Mouse (Mus musculus) midbrain, embryonic 16.5 days (tissue): Measurements from ENCODE around the gene R3hdm2. TPM values are rescaled to one million over a fixed set of nuclear protein-coding genes. Genes with fewer than 3 reads are reported as not detected.

Experiments used
- ATAC-seq: fragments of 200-750 bp; cut with Nextera tagmentation; 2 replicates; pipeline ENCODE4 v1.8.0; 2017; ENCODE audit warnings: moderate TSS enrichment
- H3K27ac ChIP-seq: fragments of 300-500 bp; sonication (generic); 2 replicates; pipeline ENCODE4 v1.5.1; 2014; ENCODE audit warnings: mild to moderate bottlenecking, low read length, mixed read lengths
- H3K27me3 ChIP-seq: fragments of 300-500 bp; sonication (generic); 2 replicates; pipeline ENCODE4 v1.6.1; 2014; ENCODE audit warnings: low read depth, low read length, mixed read lengths; ENCODE audit not compliant: control insufficient read depth, insufficient read depth
- H3K36me3 ChIP-seq: fragments of 300-500 bp; sonication (generic); 2 replicates; pipeline ENCODE4 v1.6.1; 2014; ENCODE audit warnings: mild to moderate bottlenecking, low read length, moderate library complexity, mixed read lengths; ENCODE audit not compliant: control insufficient read depth, insufficient read depth
- H3K4me1 ChIP-seq: fragments of 300-500 bp; sonication (generic); 2 replicates; pipeline ENCODE4 v1.6.1; 2014; ENCODE audit warnings: mild to moderate bottlenecking, low read length, mixed read lengths; ENCODE audit not compliant: control insufficient read depth, insufficient read depth
- H3K4me2 ChIP-seq: fragments of 300-500 bp; sonication (generic); 2 replicates; pipeline ENCODE4 v1.6.1; 2014; ENCODE audit warnings: mild to moderate bottlenecking, low read length, mixed read lengths
- H3K4me3 ChIP-seq: fragments of 300-500 bp; sonication (generic); 2 replicates; pipeline ENCODE4 v1.5.1; 2014; ENCODE audit warnings: low read depth, mild to moderate bottlenecking, low read length, moderate library complexity, mixed read lengths
- H3K9ac ChIP-seq: fragments of 300-500 bp; sonication (generic); 2 replicates; pipeline ENCODE4 v1.6.1; 2014; ENCODE audit warnings: low read depth, low read length, mixed read lengths
- H3K9me3 ChIP-seq: fragments of 300-500 bp; sonication (generic); replicated peaks from 2 replicates; pipeline ENCODE4 v1.6.1; 2014; ENCODE audit warnings: mild to moderate bottlenecking, low read length, mixed read lengths; ENCODE audit not compliant: control insufficient read depth, poor library complexity, severe bottlenecking
- WGBS: fragments of 180-500 bp; shearing (Covaris S2); extraction: QIAGEN DNeasy Blood & Tissue Kit; methylation state at CpG from one replicate; pipeline ENCODE4 v1.1.7; 2014; 5-methylcytosine and 5-hydroxymethylcytosine counted together
- polyA plus RNA-seq: library from polyadenylated mRNA; unstranded; fragments of >200 nt; fragmentation: Nextera tagmentation; extraction: Ambion mirVana; gene quantifications from 2 replicates; pipeline ENCODE4 v1.2.1, GENCODE M21; 2015

The R3hdm2 gene
- polyA plus RNA-seq, 1 experiment from 2014 or later = 35.2 TPM

- Histone ChIP-seq H3K27me3 (no peaks in the 10 kb centered on the region), H3K4me2 (no peak overlapping the region), H3K36me3 (no peaks in the 10 kb centered on the region), H3K4me3 (no peak overlapping the region), H3K4me1 (peaks cover 9% of the 10 kb centered on the region), H3K9me3 (no peaks in the 10 kb centered on the region), H3K27ac (no peak overlapping the region), H3K9ac (no peak overlapping the region)
- ATAC-seq = no peak
- WGBS = 72% methylated on average over 4 of the region's 4 CpGs
Measured at GRCm38 (mm10) chr10:127407391-127407790, 27.3 kb downstream of the R3hdm2 start.

- Histone ChIP-seq H3K9me3 (no peaks in the 10 kb centered on the region), H3K27me3 (no peaks in the 10 kb centered on the region), H3K4me3 (no peak overlapping the region), H3K36me3 (no peaks in the 10 kb centered on the region; the same call in 1 of the 2 replicates), H3K4me2 (no peak overlapping the region), H3K4me1 (peaks cover 9% of the 10 kb centered on the region), H3K27ac (0 out of 2 replicates have a peak overlapping the region, but pooled peaks have one; percentile 9), H3K9ac (no peak overlapping the region)
- ATAC-seq = no peak
- WGBS = 36% methylated on average over 5 of the region's 5 CpGs
Measured at GRCm38 (mm10) chr10:127412101-127412500, 32.0 kb downstream of the R3hdm2 start.

GRCm38 (mm10) chr10:127412776-127413175 lies 32.6 kb downstream of the R3hdm2 start:
- WGBS = 77% methylated on average over 2 of the region's 2 CpGs
- Histone ChIP-seq H3K4me2 (no peak overlapping the region), H3K36me3 (no peaks in the 10 kb centered on the region; the same call in 1 of the 2 replicates), H3K27ac (no peak overlapping the region), H3K4me1 (peaks cover 9% of the 10 kb centered on the region), H3K4me3 (no peak overlapping the region), H3K9ac (no peak overlapping the region), H3K9me3 (no peaks in the 10 kb centered on the region), H3K27me3 (no peaks in the 10 kb centered on the region)
- no peak for ATAC-seq

- no peak overlapping the region for H3K9ac ChIP-seq
- no peak overlapping the region for H3K4me3 ChIP-seq
- H3K4me2 ChIP-seq = no peak overlapping the region
- peaks cover 9% of the 10 kb centered on the region for H3K4me1 ChIP-seq
- no peaks in the 10 kb centered on the region for H3K27me3 ChIP-seq
- WGBS = 85% methylated on average over 1 of the region's 1 CpGs
- no peaks in the 10 kb centered on the region; the same call in 1 of the 2 replicates for H3K36me3 ChIP-seq
- H3K27ac ChIP-seq = no peak overlapping the region
- ATAC-seq = no peak
- H3K9me3 ChIP-seq = no peaks in the 10 kb centered on the region
Measured at GRCm38 (mm10) chr10:127413585-127413984, 33.5 kb downstream of the R3hdm2 start.

GRCm38 (mm10) chr10:127414141-127414540 lies 34.0 kb downstream of the R3hdm2 start:
- no peak for ATAC-seq
- Histone ChIP-seq H3K4me3 (no peak overlapping the region), H3K27me3 (no peaks in the 10 kb centered on the region), H3K36me3 (no peaks in the 10 kb centered on the region; the same call in 1 of the 2 replicates), H3K4me1 (peaks cover 9% of the 10 kb centered on the region), H3K9me3 (no peaks in the 10 kb centered on the region), H3K9ac (no peak overlapping the region), H3K4me2 (no peak overlapping the region), H3K27ac (no peak overlapping the region)
- WGBS = 86% methylated on average over 3 of the region's 3 CpGs

GRCm38 (mm10) chr10:127420131-127420530 lies 40.0 kb downstream of the R3hdm2 start:
- Histone ChIP-seq H3K9me3 (no peaks in the 10 kb centered on the region), H3K27me3 (no peaks in the 10 kb centered on the region), H3K27ac (0 out of 2 replicates have a peak overlapping the region, but pooled peaks have one; percentile 46), H3K4me3 (0 out of 2 replicates have a peak overlapping the region, but pooled peaks have one; percentile 11), H3K9ac (0 out of 2 replicates have a peak overlapping the region, but pooled peaks have one; percentile 11), H3K4me2 (peak overlapping the region; percentile 34), H3K4me1 (peaks cover 28% of the 10 kb centered on the region), H3K36me3 (no peaks in the 10 kb centered on the region; the same call in 1 of the 2 replicates)
- 8% methylated on average over 6 of the region's 6 CpGs for WGBS
- ATAC-seq = no peak

- Histone ChIP-seq H3K27me3 (no peaks in the 10 kb centered on the region), H3K4me3 (peak overlapping the region; percentile 32), H3K9me3 (no peaks in the 10 kb centered on the region), H3K4me2 (peak overlapping the region; percentile 55), H3K9ac (peak overlapping the region; percentile 56), H3K27ac (peak overlapping the region; percentile 54), H3K36me3 (no peaks in the 10 kb centered on the region; the same call in 1 of the 2 replicates), H3K4me1 (peaks cover 28% of the 10 kb centered on the region)
- 8% methylated on average over 9 of the region's 9 CpGs for WGBS
- ATAC-seq = peak; percentile 62; the same call in 1 of the 2 replicates
Measured at GRCm38 (mm10) chr10:127420676-127421353, 40.7 kb downstream of the R3hdm2 start.

GRCm38 (mm10) chr10:127422047-127422446 lies 41.9 kb downstream of the R3hdm2 start:
- Histone ChIP-seq H3K27me3 (no peaks in the 10 kb centered on the region), H3K4me2 (peak overlapping the region; percentile 40), H3K27ac (no peak overlapping the region)

GRCm38 (mm10) chr10:127425794-127426193 lies 45.7 kb downstream of the R3hdm2 start:
- H3K4me2 ChIP-seq = no peak overlapping the region
- ATAC-seq = no peak
- H3K4me3 ChIP-seq = no peak overlapping the region
- WGBS = 86% methylated on average over 2 of the region's 2 CpGs
- H3K4me1 ChIP-seq = peaks cover 22% of the 10 kb centered on the region
- H3K9me3 ChIP-seq = no peaks in the 10 kb centered on the region
- H3K9ac ChIP-seq = no peak overlapping the region
- no peak overlapping the region for H3K27ac ChIP-seq
- H3K27me3 ChIP-seq = no peaks in the 10 kb centered on the region
- H3K36me3 ChIP-seq = no peaks in the 10 kb centered on the region

More at GRCm38 (mm10) chr10:127422047-127422446, 41.9 kb downstream of the R3hdm2 start:
- Histone ChIP-seq H3K4me1 (peaks cover 32% of the 10 kb centered on the region), H3K9me3 (no peaks in the 10 kb centered on the region), H3K4me3 (no peak overlapping the region), H3K9ac (no peak overlapping the region), H3K36me3 (no peaks in the 10 kb centered on the region; the same call in 1 of the 2 replicates)
- ATAC-seq = no peak
- 18% methylated on average over 6 of the region's 6 CpGs for WGBS
